Mouse (Mus musculus) ES-Bruce4 (cell line): ENCODE data around the gene Ext2.

Experiments used
- CTCF ChIP-seq: IDR thresholded peaks from one replicate; pipeline ENCODE4 v1.8.1; 2011; ENCODE audit warnings: low read depth, low read length
- POLR2A ChIP-seq: IDR thresholded peaks from one replicate; pipeline ENCODE4 v1.8.1; 2011; ENCODE audit warnings: low read length; ENCODE audit not compliant: insufficient read depth

GRCm38 (mm10) chr2:93709696-93710095, 112.7 kb downstream of the Ext2 start:
- TF ChIP-seq CTCF, result no peak
- no peak for TF ChIP-seq POLR2A
